Mouse (Mus musculus): Measurements from ENCODE around the gene Pip5k1c. TPM values are rescaled to one million over a fixed set of nuclear protein-coding genes. Genes with fewer than 3 reads are reported as not detected.
A peak's percentile ranks its signal among the peaks of the same experiment; 100 is the strongest.

Pip5k1c gene
- polyA plus RNA-seq, 1 experiment from 2014 or later, result 147 TPM

- Histone ChIP-seq H3K9me3 (replicated peaks; ENCODE audit: control insufficient read depth, low read length, poor library complexity, severe bottlenecking) (no peaks in the 10 kb centered on the region), H3K4me3 (ENCODE audit: low read depth, low read length) (no peak overlapping the region), H3K27me3 (ENCODE audit: control insufficient read depth, insufficient read depth, low read depth, low read length) (no peaks in the 10 kb centered on the region), H3K4me2 (ENCODE audit: low read length) (no peak overlapping the region), H3K27ac (ENCODE audit: low read length) (no peak overlapping the region), H3K4me1 (ENCODE audit: control insufficient read depth, insufficient read depth, low read length) (peaks cover 17% of the 10 kb centered on the region), H3K9ac (ENCODE audit: low read depth, low read length) (no peak overlapping the region), H3K36me3 (ENCODE audit: control insufficient read depth, insufficient read depth, low read length) (no peaks in the 10 kb centered on the region)
- ATAC-seq, result no peak
- 77% methylated on average over 4 of the region's 4 CpGs for WGBS
These were observed 62.8 kb downstream of the Pip5k1c start for GRCm38 (mm10) chr10:81355533-81355932.

- H3K36me3 ChIP-seq (ENCODE audit: control insufficient read depth, insufficient read depth, low read length), result no peaks in the 10 kb centered on the region; the same call in 1 of the 2 replicates
- no peak overlapping the region for H3K4me3 ChIP-seq (ENCODE audit: low read depth, low read length)
- H3K27me3 ChIP-seq (ENCODE audit: control insufficient read depth, insufficient read depth, low read depth, low read length), result no peaks in the 10 kb centered on the region
- H3K4me1 ChIP-seq (ENCODE audit: control insufficient read depth, insufficient read depth, low read length), result peaks cover 11% of the 10 kb centered on the region
- H3K9me3 ChIP-seq (replicated peaks; ENCODE audit: control insufficient read depth, low read length, poor library complexity, severe bottlenecking), result no peaks in the 10 kb centered on the region
- H3K9ac ChIP-seq (ENCODE audit: low read depth, low read length), result no peak overlapping the region
- 54% methylated on average over 12 of the region's 12 CpGs for WGBS
- H3K4me2 ChIP-seq (ENCODE audit: low read length), result peak overlapping the region; percentile 84
- 0 out of 2 replicates have a peak, but pooled peaks have one; percentile 4 for ATAC-seq
- no peak overlapping the region for H3K27ac ChIP-seq (ENCODE audit: low read length)
These were observed 63.7 kb downstream of the Pip5k1c start for GRCm38 (mm10) chr10:81356352-81356990.

GRCm38 (mm10) chr10:81356991-81357844, 64.5 kb downstream of the Pip5k1c start, which contains the start of gene Mfsd12:
Mfsd12 (plus strand) TSS chr10:81357491.
- peaks cover 11% of the 10 kb centered on the region for H3K4me1 ChIP-seq (ENCODE audit: control insufficient read depth, insufficient read depth, low read length)
- H3K4me2 ChIP-seq (ENCODE audit: low read length), result peak within 1 kb of the TSS; percentile 84
- H3K4me3 ChIP-seq (ENCODE audit: low read depth, low read length), result peak within 1 kb of the TSS; percentile 75
- 2% methylated on average over 72 of the region's 79 CpGs for WGBS
- peak within 1 kb of the TSS; percentile 54; the same call in 1 of the 2 replicates for H3K27ac ChIP-seq (ENCODE audit: low read length)
- peak; percentile 90 for ATAC-seq
- no peaks in the 10 kb centered on the region; the same call in 1 of the 2 replicates for H3K36me3 ChIP-seq (ENCODE audit: control insufficient read depth, insufficient read depth, low read length)
- H3K9ac ChIP-seq (ENCODE audit: low read depth, low read length), result peak within 1 kb of the TSS; percentile 89
- no peaks in the 10 kb centered on the region for H3K27me3 ChIP-seq (ENCODE audit: control insufficient read depth, insufficient read depth, low read depth, low read length)
- no peaks in the 10 kb centered on the region for H3K9me3 ChIP-seq (replicated peaks; ENCODE audit: control insufficient read depth, low read length, poor library complexity, severe bottlenecking)

GRCm38 (mm10) chr10:81358209-81358608, 65.4 kb downstream of the Pip5k1c start:
- H3K36me3 ChIP-seq (ENCODE audit: control insufficient read depth, insufficient read depth, low read length), result no peaks in the 10 kb centered on the region; the same call in 1 of the 2 replicates
- H3K4me2 ChIP-seq (ENCODE audit: low read length), result peak overlapping the region; percentile 84
- no peaks in the 10 kb centered on the region for H3K9me3 ChIP-seq (replicated peaks; ENCODE audit: control insufficient read depth, low read length, poor library complexity, severe bottlenecking)
- H3K4me3 ChIP-seq (ENCODE audit: low read depth, low read length), result peak overlapping the region; percentile 75
- H3K27ac ChIP-seq (ENCODE audit: low read length), result no peak overlapping the region
- H3K27me3 ChIP-seq (ENCODE audit: control insufficient read depth, insufficient read depth, low read depth, low read length), result no peaks in the 10 kb centered on the region
- H3K4me1 ChIP-seq (ENCODE audit: control insufficient read depth, insufficient read depth, low read length), result peaks cover 11% of the 10 kb centered on the region
- ATAC-seq, result no peak
- peak overlapping the region; percentile 89 for H3K9ac ChIP-seq (ENCODE audit: low read depth, low read length)
- WGBS, result 31% methylated on average over 4 of the region's 4 CpGs

- Histone ChIP-seq H3K4me1 (ENCODE audit: control insufficient read depth, insufficient read depth, low read length) (peaks cover 16% of the 10 kb centered on the region), H3K27me3 (ENCODE audit: control insufficient read depth, insufficient read depth, low read depth, low read length) (no peaks in the 10 kb centered on the region; the same call in 1 of the 2 replicates), H3K36me3 (ENCODE audit: control insufficient read depth, insufficient read depth, low read length) (no peaks in the 10 kb centered on the region; the same call in 1 of the 2 replicates), H3K27ac (ENCODE audit: low read length) (no peak overlapping the region), H3K4me2 (ENCODE audit: low read length) (peak overlapping the region; percentile 84), H3K9ac (ENCODE audit: low read depth, low read length) (no peak overlapping the region), H3K4me3 (ENCODE audit: low read depth, low read length) (no peak overlapping the region), H3K9me3 (replicated peaks; ENCODE audit: control insufficient read depth, low read length, poor library complexity, severe bottlenecking) (no peaks in the 10 kb centered on the region)
- ATAC-seq, result no peak
- WGBS, result 71% methylated on average over 1 of the region's 1 CpGs
These were observed 66.1 kb downstream of the Pip5k1c start for GRCm38 (mm10) chr10:81358841-81359240.

GRCm38 (mm10) chr10:81360721-81361120, 68.0 kb downstream of the Pip5k1c start:
- H3K4me3 ChIP-seq (ENCODE audit: low read depth, low read length), result no peak overlapping the region
- no peak for ATAC-seq
- 70% methylated on average over 8 of the region's 8 CpGs for WGBS
- H3K4me1 ChIP-seq (ENCODE audit: control insufficient read depth, insufficient read depth, low read length), result peaks cover 28% of the 10 kb centered on the region
- H3K4me2 ChIP-seq (ENCODE audit: low read length), result no peak overlapping the region
- no peaks in the 10 kb centered on the region for H3K9me3 ChIP-seq (replicated peaks; ENCODE audit: control insufficient read depth, low read length, poor library complexity, severe bottlenecking)
- no peaks in the 10 kb centered on the region; the same call in 1 of the 2 replicates for H3K36me3 ChIP-seq (ENCODE audit: control insufficient read depth, insufficient read depth, low read length)
- H3K27ac ChIP-seq (ENCODE audit: low read length), result no peak overlapping the region
- H3K9ac ChIP-seq (ENCODE audit: low read depth, low read length), result no peak overlapping the region
- no peaks in the 10 kb centered on the region; the same call in 1 of the 2 replicates for H3K27me3 ChIP-seq (ENCODE audit: control insufficient read depth, insufficient read depth, low read depth, low read length)

- peaks cover 30% of the 10 kb centered on the region for H3K4me1 ChIP-seq (ENCODE audit: control insufficient read depth, insufficient read depth, low read length)
- H3K4me2 ChIP-seq (ENCODE audit: low read length), result no peak overlapping the region
- no peak overlapping the region for H3K9ac ChIP-seq (ENCODE audit: low read depth, low read length)
- no peak overlapping the region for H3K27ac ChIP-seq (ENCODE audit: low read length)
- H3K4me3 ChIP-seq (ENCODE audit: low read depth, low read length), result no peak overlapping the region
- H3K27me3 ChIP-seq (ENCODE audit: control insufficient read depth, insufficient read depth, low read depth, low read length), result no peaks in the 10 kb centered on the region; the same call in 1 of the 2 replicates
- peaks cover 2% of the 10 kb centered on the region; the same call in 1 of the 2 replicates for H3K36me3 ChIP-seq (ENCODE audit: control insufficient read depth, insufficient read depth, low read length)
- 83% methylated on average over 12 of the region's 12 CpGs for WGBS
- H3K9me3 ChIP-seq (replicated peaks; ENCODE audit: control insufficient read depth, low read length, poor library complexity, severe bottlenecking), result no peaks in the 10 kb centered on the region
- no peak for ATAC-seq
These were observed 69.7 kb downstream of the Pip5k1c start for GRCm38 (mm10) chr10:81362336-81362949.

GRCm38 (mm10) chr10:81363436-81364346, 70.9 kb downstream of the Pip5k1c start:
- Histone ChIP-seq H3K36me3 (ENCODE audit: control insufficient read depth, insufficient read depth, low read length) (peaks cover 14% of the 10 kb centered on the region), H3K27me3 (ENCODE audit: control insufficient read depth, insufficient read depth, low read depth, low read length) (no peaks in the 10 kb centered on the region; the same call in 1 of the 2 replicates), H3K9ac (ENCODE audit: low read depth, low read length) (peak overlapping the region; percentile 41), H3K4me1 (ENCODE audit: control insufficient read depth, insufficient read depth, low read length) (peaks cover 21% of the 10 kb centered on the region), H3K4me2 (ENCODE audit: low read length) (peak overlapping the region; percentile 43), H3K4me3 (ENCODE audit: low read depth, low read length) (peak overlapping the region; percentile 16; the same call in 1 of the 2 replicates), H3K27ac (ENCODE audit: low read length) (no peak overlapping the region), H3K9me3 (replicated peaks; ENCODE audit: control insufficient read depth, low read length, poor library complexity, severe bottlenecking) (no peaks in the 10 kb centered on the region)
- WGBS, result 15% methylated on average over 54 of the region's 54 CpGs
- no peak for ATAC-seq
